Mouse (Mus musculus): Measurements from ENCODE around the gene Tm9sf3. TPM values are rescaled to one million over a fixed set of nuclear protein-coding genes. Genes with fewer than 3 reads are reported as not detected.

Tm9sf3 gene
- polyA plus RNA-seq, 1 experiment from 2014 or later: 133 TPM

GRCm38 (mm10) chr19:41284515-41284914 lies 20.7 kb upstream of the Tm9sf3 start:
- no peak overlapping the region for H3K4me3 ChIP-seq (replicated peaks)
- ATAC-seq (ENCODE audit: insufficient number of reproducible peaks, low FRiP score, low TSS enrichment, low read depth): no peak
- H3K27me3 ChIP-seq: peaks cover 3% of the 10 kb centered on the region; the same call in 1 of the 2 replicates
- no peak overlapping the region for H3K4me2 ChIP-seq (replicated peaks)
- WGBS: 38% methylated on average over 6 of the region's 6 CpGs
- no peaks in the 10 kb centered on the region for H3K36me3 ChIP-seq
- H3K4me1 ChIP-seq: no peaks in the 10 kb centered on the region
- H3K9ac ChIP-seq: no peak overlapping the region
- no peak overlapping the region for H3K27ac ChIP-seq (replicated peaks)
- H3K9me3 ChIP-seq (replicated peaks): no peaks in the 10 kb centered on the region

- 74% methylated on average over 5 of the region's 5 CpGs for WGBS
- H3K27ac ChIP-seq (replicated peaks): no peak overlapping the region
- H3K4me2 ChIP-seq (replicated peaks): no peak overlapping the region
- H3K9me3 ChIP-seq (replicated peaks): no peaks in the 10 kb centered on the region
- 0 out of 2 replicates have a peak, but pooled peaks cover 3% of the 10 kb centered on the region for H3K27me3 ChIP-seq
- no peak for ATAC-seq (ENCODE audit: insufficient number of reproducible peaks, low FRiP score, low TSS enrichment, low read depth)
- H3K36me3 ChIP-seq: no peaks in the 10 kb centered on the region
- H3K9ac ChIP-seq: no peak overlapping the region
- no peaks in the 10 kb centered on the region for H3K4me1 ChIP-seq
- no peak overlapping the region for H3K4me3 ChIP-seq (replicated peaks)
These were observed 18.9 kb upstream of the Tm9sf3 start for GRCm38 (mm10) chr19:41282718-41283117.

- Histone ChIP-seq H3K4me1 (no peaks in the 10 kb centered on the region), H3K27me3 (0 out of 2 replicates have a peak, but pooled peaks cover 3% of the 10 kb centered on the region), H3K9me3 (replicated peaks) (no peaks in the 10 kb centered on the region), H3K9ac (no peak overlapping the region), H3K4me2 (replicated peaks) (no peak overlapping the region), H3K4me3 (replicated peaks) (no peak overlapping the region), H3K27ac (replicated peaks) (no peak overlapping the region), H3K36me3 (no peaks in the 10 kb centered on the region)
- ATAC-seq (ENCODE audit: insufficient number of reproducible peaks, low FRiP score, low TSS enrichment, low read depth): no peak
- 79% methylated on average over 4 of the region's 4 CpGs for WGBS
These were observed 18.4 kb upstream of the Tm9sf3 start for GRCm38 (mm10) chr19:41282216-41282615.

- ATAC-seq (ENCODE audit: insufficient number of reproducible peaks, low FRiP score, low TSS enrichment, low read depth): no peak
- no peaks in the 10 kb centered on the region for H3K9me3 ChIP-seq (replicated peaks)
- H3K4me3 ChIP-seq (replicated peaks): no peak overlapping the region
- H3K27me3 ChIP-seq: 0 out of 2 replicates have a peak, but pooled peaks cover 3% of the 10 kb centered on the region
- H3K9ac ChIP-seq: no peak overlapping the region
- no peaks in the 10 kb centered on the region for H3K4me1 ChIP-seq
- no peak overlapping the region for H3K27ac ChIP-seq (replicated peaks)
- 63% methylated on average over 8 of the region's 8 CpGs for WGBS
- H3K36me3 ChIP-seq: no peaks in the 10 kb centered on the region
- H3K4me2 ChIP-seq (replicated peaks): no peak overlapping the region
These were observed 16.0 kb upstream of the Tm9sf3 start for GRCm38 (mm10) chr19:41279724-41280244.

GRCm38 (mm10) chr19:41278606-41279005 lies 14.8 kb upstream of the Tm9sf3 start:
- no peak overlapping the region for H3K27ac ChIP-seq (replicated peaks)
- H3K36me3 ChIP-seq: no peaks in the 10 kb centered on the region
- ATAC-seq (ENCODE audit: insufficient number of reproducible peaks, low FRiP score, low TSS enrichment, low read depth): no peak
- H3K9me3 ChIP-seq (replicated peaks): no peaks in the 10 kb centered on the region
- H3K4me2 ChIP-seq (replicated peaks): no peak overlapping the region
- no peak overlapping the region for H3K9ac ChIP-seq
- H3K4me1 ChIP-seq: no peaks in the 10 kb centered on the region
- no peak overlapping the region for H3K4me3 ChIP-seq (replicated peaks)
- H3K27me3 ChIP-seq: 0 out of 2 replicates have a peak, but pooled peaks cover 3% of the 10 kb centered on the region
- 78% methylated on average over 7 of the region's 7 CpGs for WGBS

- Histone ChIP-seq H3K9me3 (replicated peaks) (no peaks in the 10 kb centered on the region), H3K4me2 (replicated peaks) (no peak overlapping the region), H3K36me3 (no peaks in the 10 kb centered on the region), H3K4me1 (no peaks in the 10 kb centered on the region), H3K27ac (replicated peaks) (no peak overlapping the region), H3K27me3 (0 out of 2 replicates have a peak, but pooled peaks cover 3% of the 10 kb centered on the region), H3K9ac (no peak overlapping the region), H3K4me3 (replicated peaks) (no peak overlapping the region)
- no peak for ATAC-seq (ENCODE audit: insufficient number of reproducible peaks, low FRiP score, low TSS enrichment, low read depth)
- WGBS: 72% methylated on average over 3 of the region's 3 CpGs
These were observed 11.8 kb upstream of the Tm9sf3 start for GRCm38 (mm10) chr19:41275588-41275987.

GRCm38 (mm10) chr19:41270906-41271305 lies 7.1 kb upstream of the Tm9sf3 start:
- H3K27me3 ChIP-seq: 0 out of 2 replicates have a peak, but pooled peaks cover 3% of the 10 kb centered on the region
- H3K36me3 ChIP-seq: no peaks in the 10 kb centered on the region
- no peak overlapping the region for H3K4me2 ChIP-seq (replicated peaks)
- no peaks in the 10 kb centered on the region for H3K4me1 ChIP-seq
- H3K9me3 ChIP-seq (replicated peaks): no peaks in the 10 kb centered on the region
- no peak overlapping the region for H3K9ac ChIP-seq
- no peak overlapping the region for H3K27ac ChIP-seq (replicated peaks)
- no peak overlapping the region for H3K4me3 ChIP-seq (replicated peaks)
- WGBS: 68% methylated on average over 7 of the region's 7 CpGs
- no peak for ATAC-seq (ENCODE audit: insufficient number of reproducible peaks, low FRiP score, low TSS enrichment, low read depth)

GRCm38 (mm10) chr19:41270151-41270727 lies 6.4 kb upstream of the Tm9sf3 start:
- no peak; the same call in 1 of the 2 replicates for ATAC-seq (ENCODE audit: insufficient number of reproducible peaks, low FRiP score, low TSS enrichment, low read depth)
- 63% methylated on average over 9 of the region's 9 CpGs for whole genome bisulfite sequencing

GRCm38 (mm10) chr19:41266251-41266901 lies 2.6 kb upstream of the Tm9sf3 start:
- Histone ChIP-seq H3K9ac (no peak overlapping the region), H3K4me2 (replicated peaks) (no peak overlapping the region), H3K36me3 (no peaks in the 10 kb centered on the region), H3K4me3 (replicated peaks) (no peak overlapping the region), H3K9me3 (replicated peaks) (no peaks in the 10 kb centered on the region), H3K4me1 (peaks cover 11% of the 10 kb centered on the region; the same call in 1 of the 2 replicates), H3K27me3 (no peaks in the 10 kb centered on the region), H3K27ac (replicated peaks) (no peak overlapping the region)
- WGBS: 57% methylated on average over 8 of the region's 8 CpGs
- ATAC-seq (ENCODE audit: insufficient number of reproducible peaks, low FRiP score, low TSS enrichment, low read depth): no peak

More at GRCm38 (mm10) chr19:41270151-41270727, 6.4 kb upstream of the Tm9sf3 start:
- Histone ChIP-seq H3K9me3 (replicated peaks) (no peaks in the 10 kb centered on the region), H3K9ac (no peak overlapping the region), H3K4me3 (replicated peaks) (no peak overlapping the region), H3K4me1 (no peaks in the 10 kb centered on the region), H3K4me2 (replicated peaks) (no peak overlapping the region), H3K27ac (replicated peaks) (no peak overlapping the region), H3K27me3 (0 out of 2 replicates have a peak, but pooled peaks cover 3% of the 10 kb centered on the region), H3K36me3 (no peaks in the 10 kb centered on the region)

- peaks cover 22% of the 10 kb centered on the region; the same call in 1 of the 2 replicates for H3K4me1 ChIP-seq
- no peaks in the 10 kb centered on the region for H3K9me3 ChIP-seq (replicated peaks)
- peak overlapping the region; percentile 61 for H3K4me2 ChIP-seq (replicated peaks)
- peak overlapping the region; percentile 98 for H3K27ac ChIP-seq (replicated peaks)
- H3K9ac ChIP-seq: peak overlapping the region; percentile 96
- ATAC-seq (ENCODE audit: insufficient number of reproducible peaks, low FRiP score, low TSS enrichment, low read depth): no peak
- peak overlapping the region; percentile 91 for H3K4me3 ChIP-seq (replicated peaks)
- WGBS: 27% methylated on average over 13 of the region's 13 CpGs
- no peaks in the 10 kb centered on the region for H3K36me3 ChIP-seq
- H3K27me3 ChIP-seq: no peaks in the 10 kb centered on the region
These were observed 568 bp upstream of the Tm9sf3 start for GRCm38 (mm10) chr19:41264331-41264799.
